Mouse (Mus musculus): ENCODE data around the gene Vav3. TPM values are rescaled to one million over a fixed set of nuclear protein-coding genes. Genes with fewer than 3 reads are reported as not detected.

Gene Vav3
- total RNA-seq, 2 experiments from 2014 or later, result 2.2 to 3.3 TPM

DNA sequence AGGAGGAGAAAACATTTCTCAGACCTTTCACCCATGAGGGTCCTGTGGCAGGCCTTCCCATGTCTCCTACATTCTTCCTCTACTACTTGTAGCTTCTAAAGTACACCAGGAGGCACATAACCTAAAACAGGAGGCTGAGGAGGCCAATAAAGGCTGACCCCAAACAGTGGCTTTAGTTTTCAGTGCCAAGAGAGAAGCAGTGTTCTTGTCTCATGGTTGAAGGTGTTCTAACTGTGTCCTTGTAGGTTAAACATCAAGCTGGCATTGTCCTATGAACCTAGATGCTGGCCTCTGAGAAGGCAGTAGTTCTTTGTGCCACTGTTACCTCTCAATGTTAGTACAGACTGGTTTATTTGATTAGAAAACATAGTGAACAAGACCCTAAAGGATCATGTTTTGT is 245.5 kb downstream of the Vav3 start:
- no peak for DNase-seq

DNA sequence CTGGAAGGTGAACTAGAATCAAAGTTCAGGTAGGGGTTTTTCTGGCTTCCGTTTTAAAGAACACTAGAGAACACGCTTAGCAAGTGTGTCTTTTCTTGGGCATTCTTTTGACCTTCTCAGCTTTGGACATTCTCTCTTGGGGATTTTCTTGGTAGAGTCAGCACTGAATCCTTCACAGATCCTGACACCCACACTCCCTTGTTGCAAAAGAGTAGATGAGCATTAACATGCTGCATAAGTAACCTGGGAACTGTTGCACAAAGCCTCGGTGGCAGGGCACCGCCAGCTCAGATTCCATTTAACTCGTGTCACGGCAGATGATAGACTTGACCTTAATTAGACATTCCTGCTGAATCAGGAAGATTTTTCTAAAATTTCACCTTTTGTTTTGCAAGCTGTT is 252.5 kb downstream of the Vav3 start:
- DNase-seq, result no peak

DNA sequence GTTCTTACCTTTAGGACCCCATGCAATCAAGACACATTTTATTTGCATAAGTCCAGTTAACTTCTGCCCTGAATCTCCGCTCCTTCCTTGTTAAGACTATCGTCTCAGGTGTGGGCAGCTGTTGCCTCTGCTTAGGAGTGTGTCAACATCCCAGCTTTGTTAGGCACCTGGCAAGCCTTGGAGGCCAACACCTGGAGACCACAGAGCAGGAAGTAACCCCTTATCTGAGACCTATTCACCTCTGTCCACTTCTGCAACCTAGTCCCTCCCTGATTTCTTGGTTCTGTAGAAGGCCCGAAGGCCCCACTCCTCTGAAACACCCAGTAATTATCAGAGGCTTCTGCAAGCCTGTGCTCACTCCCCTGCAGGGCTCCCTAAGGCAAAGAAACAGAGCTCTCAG is 255.6 kb downstream of the Vav3 start:
- DNase-seq, result no peak

DNA sequence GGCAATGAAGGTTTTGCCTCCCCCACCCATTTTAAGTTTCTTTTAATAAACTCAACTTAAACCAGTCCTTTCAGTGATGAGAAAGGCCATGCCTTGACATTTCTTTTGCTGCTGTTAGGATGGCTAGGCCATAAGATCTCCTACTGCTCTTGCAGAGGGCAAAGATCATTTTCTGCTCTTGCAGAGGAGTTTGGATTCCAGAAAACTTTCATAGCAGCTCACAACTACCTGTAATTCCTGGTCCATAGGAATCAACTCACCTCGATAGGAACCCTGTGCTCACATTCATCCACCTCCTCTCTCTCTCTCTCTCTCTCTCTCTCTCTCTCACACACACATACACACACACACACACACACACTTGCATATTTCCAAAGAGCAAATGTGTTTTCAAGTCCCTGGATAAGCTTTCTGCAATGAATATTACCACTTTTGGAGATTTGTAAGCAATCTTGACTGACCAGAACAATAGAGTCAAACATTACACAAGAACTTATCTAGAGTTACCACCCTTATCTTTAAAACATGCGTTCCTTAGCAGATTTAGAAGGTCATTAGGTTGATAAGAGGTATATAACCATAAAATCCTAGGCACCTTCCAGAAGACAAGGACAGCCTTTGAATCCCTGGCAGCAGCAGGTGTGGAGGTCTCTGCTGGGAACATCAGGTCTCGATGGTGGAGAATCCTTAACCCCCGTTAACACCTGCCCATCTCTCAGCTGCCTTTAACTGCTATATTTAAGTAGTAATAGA is 260.4 kb downstream of the Vav3 start:
- DNase-seq, result no peak

DNA sequence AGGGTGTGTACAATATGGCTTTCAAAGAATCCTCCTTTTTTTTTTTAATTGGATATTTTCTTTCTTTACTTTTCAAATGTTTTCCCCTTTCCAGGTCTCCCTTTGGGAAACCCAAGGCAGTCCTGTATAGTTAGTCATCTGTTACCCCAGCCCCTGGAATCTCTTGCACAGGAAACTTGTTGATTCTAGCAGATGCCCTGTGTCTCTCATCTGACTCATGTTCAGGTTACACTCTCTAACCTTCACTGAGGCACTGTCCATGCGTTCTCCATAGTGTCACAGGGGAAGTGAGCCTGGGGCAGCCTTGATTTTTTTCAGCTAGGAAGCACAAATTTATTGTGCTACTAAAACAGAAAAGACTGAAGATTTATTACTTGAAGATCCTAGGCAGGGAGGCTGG is 262.3 kb downstream of the Vav3 start:
- DNase-seq, result peak in 1 of 2 experiments; percentile 2

DNA sequence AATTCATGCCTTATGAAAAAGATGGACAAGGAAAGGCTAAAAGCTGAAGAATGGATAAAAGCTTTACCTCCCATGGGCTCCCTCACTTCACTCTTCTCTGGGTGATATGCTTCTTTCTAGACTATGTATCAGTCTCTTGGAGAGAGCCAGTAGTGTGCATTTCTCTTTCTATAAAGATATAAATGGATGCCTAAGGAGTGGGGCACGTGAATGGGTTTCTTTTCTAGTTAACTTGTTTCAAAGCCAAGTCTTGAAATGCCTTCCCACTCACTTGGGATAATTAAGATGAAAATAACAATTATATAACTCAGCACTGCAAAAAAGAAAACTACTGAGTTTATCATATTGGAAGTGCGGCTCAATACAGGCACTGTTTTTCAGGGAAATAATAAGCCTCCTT is 265.7 kb downstream of the Vav3 start:
- DNase-seq, result no peak

DNA sequence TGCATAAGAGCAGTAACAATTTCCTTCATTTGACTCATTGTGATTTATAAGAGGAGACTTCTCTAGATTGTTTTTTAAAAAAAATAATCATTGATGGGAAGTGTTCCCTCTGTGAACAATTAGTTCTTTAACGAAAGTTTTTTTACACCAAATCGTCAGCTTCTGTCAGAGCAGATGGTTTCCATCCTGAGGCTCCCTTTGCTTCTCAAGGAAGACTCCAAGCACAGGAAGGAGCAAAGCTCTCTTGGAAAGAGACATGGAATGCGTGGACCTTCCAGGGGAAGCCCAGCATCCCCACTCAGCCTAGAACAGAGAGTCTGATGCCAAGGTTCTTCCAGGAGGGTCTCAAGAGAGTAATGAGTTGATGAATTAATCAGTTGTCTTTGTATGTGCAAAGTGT is 281.3 kb downstream of the Vav3 start:
- no peak for DNase-seq

DNA sequence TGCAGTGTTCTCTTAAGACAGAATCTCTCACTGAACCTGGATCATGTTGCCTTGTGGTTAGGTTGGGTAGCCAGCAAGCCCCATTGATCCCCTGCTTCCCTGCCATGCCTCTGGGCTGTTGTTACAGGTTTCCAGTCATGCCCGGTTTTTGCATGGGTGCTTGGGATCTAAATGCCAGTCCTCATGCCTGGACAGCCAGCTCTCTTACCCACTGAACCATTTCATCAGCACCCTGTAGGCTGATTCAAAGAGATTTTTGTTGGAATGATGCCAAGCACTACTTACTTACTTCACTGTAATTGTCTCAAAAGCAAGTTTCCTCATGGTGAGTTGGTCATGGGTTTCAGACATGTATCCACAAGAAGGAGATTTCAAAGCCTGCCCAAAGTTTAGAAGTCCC is 281.9 kb downstream of the Vav3 start:
- DNase-seq, result no peak

DNA sequence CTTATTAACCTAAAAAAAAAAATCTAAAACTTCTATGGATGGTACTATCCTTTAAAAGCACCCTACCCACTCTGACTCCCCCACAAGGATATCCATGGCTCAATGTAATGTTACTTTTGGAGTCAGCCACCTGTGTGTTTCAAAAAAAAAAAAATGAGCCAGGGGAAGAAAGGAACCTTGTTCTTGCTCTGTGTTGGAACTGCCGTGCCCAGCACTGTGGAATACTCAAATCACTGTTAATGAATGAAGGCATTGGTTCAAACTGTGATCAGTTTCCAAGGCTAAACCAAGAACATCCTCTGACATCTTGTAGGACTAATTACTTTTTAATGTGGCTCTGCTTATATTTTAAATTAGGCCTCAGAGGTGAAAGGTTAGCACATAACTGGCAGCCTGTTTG is 282.4 kb downstream of the Vav3 start:
- DNase-seq, result no peak

DNA sequence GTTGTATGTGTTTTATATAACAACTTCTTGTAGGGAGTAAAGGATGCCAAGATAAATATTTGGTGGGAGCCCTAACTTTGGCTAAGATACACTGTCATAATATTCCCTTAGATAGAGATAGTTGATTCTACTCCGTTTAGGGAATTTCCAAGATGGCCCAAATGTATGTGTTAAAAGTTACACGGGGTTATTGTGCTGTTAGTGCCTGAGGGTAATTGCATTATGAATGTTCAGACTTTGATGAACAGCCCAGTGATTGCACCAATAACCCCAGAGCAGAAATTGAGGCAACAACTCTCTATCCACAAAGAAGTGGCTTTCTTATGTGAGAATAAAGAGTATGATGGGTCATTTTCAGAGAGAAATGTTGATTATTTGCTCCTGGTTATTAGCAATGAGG is 283.3 kb downstream of the Vav3 start:
- DNase-seq, result no peak

DNA sequence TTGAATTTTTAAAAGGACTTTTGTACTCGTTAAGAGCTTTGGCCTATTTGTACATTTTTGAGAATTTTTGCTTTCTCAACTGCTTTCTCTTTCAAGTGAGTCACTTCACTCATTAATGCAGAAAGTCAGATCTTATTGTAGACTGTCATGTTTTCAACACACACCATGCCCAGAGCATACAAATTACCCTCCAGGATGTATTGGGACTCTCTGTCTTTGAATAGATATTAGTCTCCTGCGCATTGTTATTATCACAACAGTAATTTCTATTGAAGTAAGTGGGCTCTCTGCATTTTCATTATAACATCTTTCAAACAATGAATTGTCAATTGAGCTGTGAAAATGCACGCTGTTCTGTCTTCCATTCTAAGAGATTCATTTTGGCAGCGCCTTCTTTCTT is 295.6 kb downstream of the Vav3 start:
- no peak for DNase-seq

DNA sequence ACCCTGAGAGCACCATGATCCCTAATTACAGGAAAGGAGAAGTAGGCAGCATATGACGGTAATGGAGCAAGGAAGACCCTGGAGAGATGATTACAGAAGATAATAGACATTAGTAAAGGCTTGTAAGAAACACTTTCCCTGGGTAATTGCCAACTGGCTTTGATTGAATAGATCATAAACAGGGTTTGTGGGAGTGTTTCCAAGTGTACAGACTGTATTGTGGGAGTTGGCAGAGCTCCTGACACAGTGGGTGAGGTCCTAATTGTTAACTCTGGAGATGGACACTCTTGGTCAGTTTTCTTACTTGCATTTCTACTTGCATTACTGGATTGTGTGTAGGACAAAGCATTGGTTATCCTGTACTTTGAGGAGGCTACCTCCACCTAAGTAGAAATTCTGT is 298.9 kb downstream of the Vav3 start:
- DNase-seq, result no peak

DNA sequence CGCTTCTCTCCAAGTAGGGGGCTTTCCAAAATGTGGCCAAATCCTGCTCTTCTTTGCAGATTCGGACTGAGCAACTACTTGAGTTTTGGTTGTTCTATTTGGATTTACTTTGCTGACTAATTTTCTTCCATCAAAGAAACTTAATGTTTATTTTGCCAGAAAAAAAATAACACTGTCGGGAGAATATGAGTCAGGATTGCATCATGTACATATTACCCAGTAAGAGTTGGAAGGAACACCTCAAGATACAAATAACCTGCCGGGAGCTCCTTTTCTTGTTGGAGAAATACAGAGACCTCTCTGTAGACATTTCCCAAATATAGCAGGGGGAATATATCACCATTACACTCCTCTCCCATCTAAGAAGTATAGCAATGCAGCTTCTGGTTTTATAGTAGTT is 300.3 kb downstream of the Vav3 start:
- DNase-seq, result no peak

DNA sequence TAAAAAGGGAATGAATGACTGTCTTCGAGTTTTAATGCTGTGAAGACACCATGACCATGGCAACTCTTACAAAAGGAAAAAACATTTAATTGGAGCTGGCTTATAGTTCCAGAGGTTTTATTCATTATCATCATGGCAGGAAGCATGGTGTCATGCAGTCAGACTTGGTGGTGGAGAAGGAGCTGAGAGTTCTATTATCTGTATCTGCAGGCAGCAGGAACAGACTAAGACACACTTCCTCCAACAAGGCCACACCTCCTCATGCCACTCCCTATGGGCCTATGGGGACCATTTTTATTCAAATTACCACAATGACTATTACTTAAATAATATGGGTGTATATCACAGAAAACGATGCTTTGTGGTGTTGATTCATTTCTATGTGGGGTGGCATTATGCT is 307.8 kb downstream of the Vav3 start:
- DNase-seq, result no peak

DNA sequence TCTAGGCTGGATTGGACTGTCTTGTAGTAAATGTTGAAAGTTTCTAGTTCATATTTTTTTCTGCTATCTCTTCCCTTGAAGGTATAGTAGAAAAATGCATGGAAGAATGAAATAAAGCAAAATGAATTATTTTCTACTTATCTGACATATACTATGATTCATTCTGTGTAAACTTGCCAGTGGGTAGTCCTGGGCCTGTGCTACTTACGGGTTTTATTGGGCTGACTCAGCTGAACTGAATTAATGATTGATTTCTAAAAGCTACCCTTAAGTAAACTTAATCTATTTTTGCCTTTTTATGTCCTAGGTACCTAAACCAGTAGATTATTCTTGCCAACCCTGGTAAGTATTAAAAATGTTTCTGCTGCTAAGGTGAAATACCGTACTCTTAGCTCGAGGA is 311.0 kb downstream of the Vav3 start:
- no peak for DNase-seq

DNA sequence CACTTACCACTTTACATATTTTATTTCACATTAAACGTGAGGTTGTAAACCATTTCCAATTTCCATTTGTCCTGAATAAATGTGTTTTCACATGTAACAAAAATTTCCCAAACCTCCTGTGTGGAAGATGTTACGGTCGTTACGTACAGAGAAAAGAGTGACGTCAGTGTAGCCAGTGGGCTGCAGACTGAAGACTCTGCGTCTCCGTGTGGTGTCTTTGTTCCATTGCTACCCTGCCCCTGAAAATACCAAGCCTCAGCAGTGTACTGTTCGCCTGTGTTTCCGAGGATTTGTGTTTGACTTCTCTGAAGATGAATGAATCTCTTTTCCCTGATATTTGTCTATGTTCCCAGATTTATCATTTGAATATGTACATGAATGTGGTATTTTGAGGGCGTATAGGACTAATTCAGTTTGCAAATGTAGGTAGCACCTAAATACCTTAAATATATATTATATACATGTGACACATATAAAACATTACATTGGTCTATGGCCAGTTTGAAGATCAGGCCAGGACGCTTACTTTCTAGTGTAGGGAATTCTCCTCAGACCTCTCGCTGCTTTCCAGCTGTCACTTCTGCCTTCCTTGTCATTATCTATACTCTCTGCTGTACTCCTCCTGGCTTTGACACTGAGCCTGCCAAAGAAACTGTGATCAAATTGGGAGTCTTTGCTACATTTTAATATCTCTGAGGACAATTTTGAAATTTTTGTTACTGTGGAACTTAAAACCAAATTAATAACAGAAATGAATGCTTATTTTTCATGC is 312.6 kb downstream of the Vav3 start:
- DNase-seq, result no peak

DNA sequence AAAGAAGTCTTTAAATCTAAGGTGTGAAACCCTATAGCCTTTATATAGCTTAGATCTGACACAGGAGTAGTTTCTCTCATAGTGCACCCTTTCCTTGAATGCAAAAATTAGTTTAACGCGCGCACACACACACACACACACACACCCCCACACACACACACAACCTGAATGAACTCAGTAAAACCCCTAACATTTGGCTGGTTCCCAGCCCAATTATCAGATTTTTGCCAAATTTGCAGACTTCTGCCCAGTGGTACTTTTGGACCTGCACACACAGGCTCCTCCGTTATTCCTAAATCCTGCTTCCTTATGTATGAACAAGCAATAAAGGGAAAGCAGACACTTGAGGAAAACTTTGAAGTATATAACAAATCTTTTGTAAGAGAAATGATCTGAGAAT is 313.9 kb downstream of the Vav3 start:
- DNase-seq, result no peak

DNA sequence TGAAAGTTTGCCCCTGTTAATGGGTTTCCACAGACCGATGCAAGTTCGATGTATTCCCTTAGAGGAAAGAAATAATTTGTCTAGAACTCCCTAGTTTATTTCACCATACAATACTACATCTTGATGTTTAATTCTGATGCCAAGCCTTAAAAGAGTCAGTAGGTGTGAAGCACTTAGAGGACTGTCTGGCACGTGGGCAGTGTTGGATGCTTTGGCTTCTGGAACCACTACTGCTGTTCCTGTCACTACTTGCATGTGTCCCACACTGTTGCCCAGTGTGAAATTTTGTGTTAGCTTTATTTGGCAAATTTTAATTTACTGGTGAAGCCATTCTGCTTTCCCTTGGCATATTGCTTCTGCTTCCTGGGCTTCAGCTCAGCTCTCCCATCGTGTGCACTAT is 331.3 kb downstream of the Vav3 start:
- no peak for DNase-seq

DNA sequence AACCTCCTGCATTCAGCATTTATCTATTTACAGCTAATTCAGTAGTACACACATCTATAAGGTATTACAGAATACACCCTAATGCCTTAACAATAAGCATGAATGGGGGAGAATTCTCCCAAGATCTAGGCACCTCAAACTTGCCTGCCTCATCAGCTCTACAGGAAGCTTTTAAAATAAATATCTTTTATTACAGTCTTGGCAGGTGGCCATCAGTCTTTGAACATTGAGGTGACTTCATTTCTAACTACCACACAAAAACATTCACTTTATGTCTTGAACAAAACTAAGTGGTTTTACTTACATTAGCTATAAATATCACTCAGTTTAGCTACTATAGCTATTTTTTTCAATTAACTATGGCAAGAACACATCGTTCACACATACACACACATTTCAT is 332.5 kb downstream of the Vav3 start:
- no peak for DNase-seq

DNA sequence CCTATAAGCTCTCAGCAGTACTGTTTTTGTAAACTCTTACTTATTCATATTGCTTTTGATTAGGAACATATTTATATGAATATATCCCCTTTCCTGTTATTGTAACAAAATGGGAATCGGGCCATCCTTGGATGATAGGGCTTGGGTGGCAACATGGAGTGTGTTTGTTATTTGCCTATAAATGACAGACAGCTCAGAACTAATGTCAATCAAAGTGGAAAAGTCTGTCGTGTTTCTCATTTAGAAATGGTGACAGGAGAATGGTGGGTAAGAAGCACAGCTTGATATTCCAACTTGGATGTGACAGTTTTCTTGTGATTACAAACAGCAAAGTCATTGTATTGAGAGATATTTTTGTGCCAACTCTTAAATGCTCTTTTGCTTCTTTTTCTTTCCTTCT is 339.8 kb downstream of the Vav3 start:
- DNase-seq, result no peak

DNA sequence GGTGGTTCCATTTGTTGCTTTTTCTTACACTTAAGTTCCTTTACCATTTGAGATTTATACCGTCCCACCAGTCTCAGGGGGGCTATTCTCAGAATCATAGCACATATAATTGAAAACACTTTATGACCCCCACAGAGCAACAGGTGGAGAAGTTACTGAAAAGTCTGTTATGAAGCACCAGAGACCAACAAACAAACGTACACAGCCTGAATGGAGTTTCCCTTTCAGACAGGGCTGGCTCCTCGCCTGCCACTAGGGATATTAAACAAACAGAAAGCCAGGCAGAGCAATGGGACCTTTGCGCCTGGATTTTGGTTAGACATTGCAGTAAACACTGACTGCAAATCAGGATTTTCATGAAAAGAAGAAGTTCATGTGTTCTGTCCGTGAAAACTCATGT is 341.4 kb downstream of the Vav3 start:
- no peak for DNase-seq

DNA sequence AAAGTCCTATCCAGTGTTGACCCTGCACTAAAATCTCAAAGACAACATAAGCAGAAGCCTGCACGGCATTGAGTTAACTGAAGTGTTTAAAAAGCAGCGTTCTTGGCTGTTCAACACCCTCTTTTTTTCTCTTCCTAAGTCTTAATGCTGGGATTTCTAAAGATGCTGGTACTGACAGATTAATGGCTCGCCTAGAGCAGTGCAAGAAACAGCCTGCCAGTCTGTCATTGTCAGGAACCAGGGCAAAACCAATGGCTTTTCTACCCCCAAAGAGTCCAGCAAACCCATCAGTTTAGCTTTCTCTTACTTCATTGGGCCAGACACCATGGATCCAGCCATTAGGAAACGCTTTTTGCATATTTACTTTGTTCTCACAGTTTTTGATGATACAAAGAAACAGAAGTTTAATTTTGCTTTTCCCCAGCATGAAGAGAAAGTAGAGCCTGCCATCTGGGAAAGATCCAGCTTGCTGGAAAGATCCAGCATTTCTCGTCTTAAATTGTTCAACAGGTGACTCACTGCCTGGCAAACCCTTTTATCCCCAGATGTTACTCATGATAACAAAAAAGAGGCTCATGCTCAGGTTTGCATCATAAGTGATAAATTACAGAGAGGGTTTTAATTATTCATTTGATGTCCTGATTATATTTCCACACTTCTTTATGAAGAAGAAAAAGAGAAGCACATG is 343.3 kb downstream of the Vav3 start:
- peak; percentile 10 to 22 for DNase-seq

DNA sequence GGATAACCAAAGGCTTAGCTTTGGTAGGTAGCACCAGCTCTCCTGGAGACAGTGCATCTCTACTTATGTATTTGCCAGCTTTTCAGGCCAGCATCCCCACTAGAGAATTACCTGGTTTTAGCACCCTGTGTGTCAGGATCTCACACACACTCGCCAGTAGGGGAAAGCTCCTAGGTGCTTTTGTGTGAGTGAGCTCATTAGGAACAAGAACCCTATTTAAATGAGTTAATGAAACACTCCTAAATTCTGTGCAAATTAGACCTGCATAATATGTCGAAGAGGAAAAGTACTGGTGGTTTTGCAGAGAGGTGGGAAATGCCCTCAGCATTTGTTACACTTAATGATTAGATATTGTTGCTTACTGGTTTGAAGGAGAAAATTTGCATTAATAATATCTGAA is 350.1 kb downstream of the Vav3 start:
- DNase-seq, result no peak

All from adrenal gland, postnatal 36 days (tissue).